Mouse (Mus musculus): ENCODE measurements around the gene Chrna1. TPM values are rescaled to one million over a fixed set of nuclear protein-coding genes. Genes with fewer than 3 reads are reported as not detected.

Chrna1 gene
- polyA plus RNA-seq, 1 experiment from 2014 or later, result 0.07 TPM

GRCm38 (mm10) chr2:73587109-73587506, 7.0 kb upstream of the Chrna1 start:
- H3K9me3 ChIP-seq (ENCODE audit: control insufficient read depth, low read depth, low read length), result no peaks in the 10 kb centered on the region
- 50% methylated on average over 4 of the region's 4 CpGs for WGBS
- H3K4me2 ChIP-seq (replicated peaks; ENCODE audit: low read depth, low read length), result no peak overlapping the region
- H3K9ac ChIP-seq (replicated peaks; ENCODE audit: low read depth, low read length), result no peak overlapping the region
- peaks cover 19% of the 10 kb centered on the region for H3K4me1 ChIP-seq (ENCODE audit: control insufficient read depth, insufficient read depth, low read length)
- no peak for ATAC-seq (ENCODE audit: insufficient number of reproducible peaks, insufficient read depth, low FRiP score, low read depth)
- no peak overlapping the region for H3K27ac ChIP-seq (ENCODE audit: low read length)
- no peak overlapping the region for H3K4me3 ChIP-seq (ENCODE audit: low read depth, low read length)
- no peaks in the 10 kb centered on the region for H3K27me3 ChIP-seq (ENCODE audit: control insufficient read depth, insufficient read depth, low read length)
- no peaks in the 10 kb centered on the region for H3K36me3 ChIP-seq (ENCODE audit: control insufficient read depth, insufficient read depth, low read length)

DNA sequence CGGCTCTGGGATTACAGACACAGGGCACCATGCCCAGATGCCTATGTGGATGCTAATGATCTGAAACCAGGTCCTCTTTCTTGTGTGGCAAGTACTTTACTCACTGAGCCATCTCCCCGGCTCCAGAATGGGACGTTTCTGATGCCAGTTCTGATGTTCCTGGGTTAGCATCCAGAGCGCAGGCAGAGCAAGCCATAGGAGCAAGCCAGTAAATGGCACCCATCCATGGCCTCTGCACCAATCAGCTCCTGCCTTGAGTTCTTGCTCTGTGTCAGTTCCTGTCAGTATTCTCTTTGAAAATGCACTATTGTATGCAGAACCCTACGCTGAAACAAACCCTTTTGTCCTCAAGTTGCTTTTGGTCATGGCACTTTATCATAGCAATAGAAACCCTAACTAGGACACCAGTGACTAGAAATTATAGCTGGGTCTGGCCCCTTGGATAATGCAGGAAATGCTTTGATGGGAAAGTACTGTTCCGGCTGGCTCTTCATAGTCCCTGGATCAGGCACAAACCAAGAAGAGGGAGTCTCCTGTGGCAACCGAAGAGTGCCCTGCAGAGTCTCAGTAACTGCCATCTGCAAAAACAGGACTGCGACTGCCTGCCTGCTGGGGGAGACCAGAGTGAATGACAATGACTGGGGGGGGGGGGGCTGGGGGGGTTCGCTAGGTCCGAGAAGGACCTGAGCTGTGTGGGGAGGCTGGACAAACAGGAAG, 6.4 kb upstream of the Chrna1 start:
- 61% methylated on average over 10 of the region's 10 CpGs for WGBS
- Histone ChIP-seq H3K4me2 (replicated peaks; ENCODE audit: low read depth, low read length) (no peak overlapping the region), H3K4me1 (ENCODE audit: control insufficient read depth, insufficient read depth, low read length) (peaks cover 17% of the 10 kb centered on the region; the same call in 1 of the 2 replicates), H3K9ac (replicated peaks; ENCODE audit: low read depth, low read length) (no peak overlapping the region), H3K9me3 (ENCODE audit: control insufficient read depth, low read depth, low read length) (no peaks in the 10 kb centered on the region), H3K27me3 (ENCODE audit: control insufficient read depth, insufficient read depth, low read length) (no peaks in the 10 kb centered on the region), H3K27ac (ENCODE audit: low read length) (no peak overlapping the region), H3K4me3 (ENCODE audit: low read depth, low read length) (no peak overlapping the region), H3K36me3 (ENCODE audit: control insufficient read depth, insufficient read depth, low read length) (no peaks in the 10 kb centered on the region)
- ATAC-seq (ENCODE audit: insufficient number of reproducible peaks, insufficient read depth, low FRiP score, low read depth), result no peak

GRCm38 (mm10) chr2:73585347-73585831, 5.3 kb upstream of the Chrna1 start:
- peak overlapping the region; percentile 51 for H3K4me2 ChIP-seq (replicated peaks; ENCODE audit: low read depth, low read length)
- WGBS, result 11% methylated on average over 12 of the region's 12 CpGs
- H3K9ac ChIP-seq (replicated peaks; ENCODE audit: low read depth, low read length), result peak overlapping the region; percentile 18; the same call in 1 of the 2 replicates
- H3K36me3 ChIP-seq (ENCODE audit: control insufficient read depth, insufficient read depth, low read length), result no peaks in the 10 kb centered on the region
- ATAC-seq (ENCODE audit: insufficient number of reproducible peaks, insufficient read depth, low FRiP score, low read depth), result peak; percentile 29; the same call in 1 of the 2 replicates
- no peaks in the 10 kb centered on the region for H3K9me3 ChIP-seq (ENCODE audit: control insufficient read depth, low read depth, low read length)
- H3K27me3 ChIP-seq (ENCODE audit: control insufficient read depth, insufficient read depth, low read length), result no peaks in the 10 kb centered on the region
- H3K4me1 ChIP-seq (ENCODE audit: control insufficient read depth, insufficient read depth, low read length), result peaks cover 12% of the 10 kb centered on the region; the same call in 1 of the 2 replicates
- peak overlapping the region; percentile 39 for H3K4me3 ChIP-seq (ENCODE audit: low read depth, low read length)
- H3K27ac ChIP-seq (ENCODE audit: low read length), result peak overlapping the region; percentile 49; the same call in 1 of the 2 replicates

- 1% methylated on average over 17 of the region's 18 CpGs for WGBS
- peak; percentile 80 for ATAC-seq (ENCODE audit: insufficient number of reproducible peaks, insufficient read depth, low FRiP score, low read depth)
- Histone ChIP-seq H3K9me3 (ENCODE audit: control insufficient read depth, low read depth, low read length) (no peaks in the 10 kb centered on the region), H3K27me3 (ENCODE audit: control insufficient read depth, insufficient read depth, low read length) (no peaks in the 10 kb centered on the region), H3K36me3 (ENCODE audit: control insufficient read depth, insufficient read depth, low read length) (no peaks in the 10 kb centered on the region), H3K27ac (ENCODE audit: low read length) (peak overlapping the region; percentile 49; the same call in 1 of the 2 replicates), H3K4me3 (ENCODE audit: low read depth, low read length) (peak overlapping the region; percentile 39), H3K4me2 (replicated peaks; ENCODE audit: low read depth, low read length) (peak overlapping the region; percentile 51), H3K9ac (replicated peaks; ENCODE audit: low read depth, low read length) (peak overlapping the region; percentile 18; the same call in 1 of the 2 replicates), H3K4me1 (ENCODE audit: control insufficient read depth, insufficient read depth, low read length) (peaks cover 10% of the 10 kb centered on the region; the same call in 1 of the 2 replicates)
Observed at GRCm38 (mm10) chr2:73584645-73585346, 4.7 kb upstream of the Chrna1 start.

- no peak overlapping the region for H3K4me2 ChIP-seq (replicated peaks; ENCODE audit: low read depth, low read length)
- no peaks in the 10 kb centered on the region for H3K36me3 ChIP-seq (ENCODE audit: control insufficient read depth, insufficient read depth, low read length)
- H3K4me1 ChIP-seq (ENCODE audit: control insufficient read depth, insufficient read depth, low read length), result no peaks in the 10 kb centered on the region; the same call in 1 of the 2 replicates
- H3K4me3 ChIP-seq (ENCODE audit: low read depth, low read length), result no peak overlapping the region
- no peak for ATAC-seq (ENCODE audit: insufficient number of reproducible peaks, insufficient read depth, low FRiP score, low read depth)
- H3K9me3 ChIP-seq (ENCODE audit: control insufficient read depth, low read depth, low read length), result no peaks in the 10 kb centered on the region
- H3K9ac ChIP-seq (replicated peaks; ENCODE audit: low read depth, low read length), result no peak overlapping the region
- no peak overlapping the region for H3K27ac ChIP-seq (ENCODE audit: low read length)
- H3K27me3 ChIP-seq (ENCODE audit: control insufficient read depth, insufficient read depth, low read length), result no peaks in the 10 kb centered on the region
- WGBS, result 87% methylated on average over 5 of the region's 5 CpGs
Observed at GRCm38 (mm10) chr2:73580720-73581119, 582 bp upstream of the Chrna1 start.

DNA sequence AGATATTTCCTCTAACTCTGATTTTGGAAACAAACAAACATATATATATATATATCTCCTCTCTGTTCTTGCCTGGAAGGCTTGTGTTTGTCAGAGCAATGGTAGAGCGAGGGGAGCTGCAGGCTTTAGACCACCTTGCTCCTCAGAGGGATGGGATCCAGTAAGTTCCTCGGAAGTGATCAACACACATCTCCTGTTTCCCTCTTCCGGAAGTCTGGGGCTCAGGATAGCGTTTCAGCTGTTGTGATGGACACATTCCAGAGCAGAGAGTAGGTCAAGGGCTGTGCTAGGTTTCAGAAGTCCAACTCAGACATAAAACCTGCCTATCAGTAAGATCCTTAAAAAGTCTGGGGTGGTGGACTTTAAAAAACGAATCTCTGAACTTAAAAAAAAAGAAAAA, 970 bp downstream of the Chrna1 start:
- no peak for ATAC-seq (ENCODE audit: insufficient number of reproducible peaks, insufficient read depth, low FRiP score, low read depth)
- WGBS, result 53% methylated on average over 5 of the region's 5 CpGs
- Histone ChIP-seq H3K9me3 (ENCODE audit: control insufficient read depth, low read depth, low read length) (no peaks in the 10 kb centered on the region), H3K9ac (replicated peaks; ENCODE audit: low read depth, low read length) (no peak overlapping the region), H3K4me3 (ENCODE audit: low read depth, low read length) (no peak overlapping the region), H3K4me2 (replicated peaks; ENCODE audit: low read depth, low read length) (no peak overlapping the region), H3K27me3 (ENCODE audit: control insufficient read depth, insufficient read depth, low read length) (no peaks in the 10 kb centered on the region), H3K36me3 (ENCODE audit: control insufficient read depth, insufficient read depth, low read length) (no peaks in the 10 kb centered on the region), H3K27ac (ENCODE audit: low read length) (no peak overlapping the region), H3K4me1 (ENCODE audit: control insufficient read depth, insufficient read depth, low read length) (no peaks in the 10 kb centered on the region)

DNA sequence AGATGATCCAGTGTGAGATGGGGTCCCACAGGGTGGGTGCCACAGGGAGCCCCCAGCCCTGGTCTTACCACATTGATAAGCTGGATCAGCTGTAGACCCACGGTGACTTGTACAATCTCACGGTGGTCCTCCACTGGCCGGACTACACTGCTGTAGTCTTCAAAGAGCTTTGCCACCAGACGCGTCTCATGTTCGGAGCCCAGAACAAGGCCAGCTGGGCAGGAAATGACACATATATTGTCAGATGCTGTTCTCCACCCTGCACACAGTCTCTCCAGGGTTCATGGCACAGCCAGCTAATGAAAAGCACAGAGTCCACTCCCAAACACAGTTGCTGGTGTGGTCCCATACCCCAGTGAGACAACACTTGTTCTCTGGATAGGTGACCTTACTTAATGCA, 5.7 kb downstream of the Chrna1 start:
- 79% methylated on average over 6 of the region's 6 CpGs for WGBS
- no peak overlapping the region for H3K9ac ChIP-seq (replicated peaks; ENCODE audit: low read depth, low read length)
- H3K27me3 ChIP-seq (ENCODE audit: control insufficient read depth, insufficient read depth, low read length), result no peaks in the 10 kb centered on the region
- H3K4me1 ChIP-seq (ENCODE audit: control insufficient read depth, insufficient read depth, low read length), result no peaks in the 10 kb centered on the region
- H3K4me2 ChIP-seq (replicated peaks; ENCODE audit: low read depth, low read length), result no peak overlapping the region
- H3K9me3 ChIP-seq (ENCODE audit: control insufficient read depth, low read depth, low read length), result no peaks in the 10 kb centered on the region
- no peak for ATAC-seq (ENCODE audit: insufficient number of reproducible peaks, insufficient read depth, low FRiP score, low read depth)
- no peak overlapping the region for H3K27ac ChIP-seq (ENCODE audit: low read length)
- H3K36me3 ChIP-seq (ENCODE audit: control insufficient read depth, insufficient read depth, low read length), result no peaks in the 10 kb centered on the region
- H3K4me3 ChIP-seq (ENCODE audit: low read depth, low read length), result no peak overlapping the region

GRCm38 (mm10) chr2:73573556-73573955, 6.6 kb downstream of the Chrna1 start:
- no peak overlapping the region for H3K9ac ChIP-seq (replicated peaks; ENCODE audit: low read depth, low read length)
- no peaks in the 10 kb centered on the region for H3K9me3 ChIP-seq (ENCODE audit: control insufficient read depth, low read depth, low read length)
- ATAC-seq (ENCODE audit: insufficient number of reproducible peaks, insufficient read depth, low FRiP score, low read depth), result no peak
- H3K4me3 ChIP-seq (ENCODE audit: low read depth, low read length), result no peak overlapping the region
- WGBS, result 88% methylated on average over 4 of the region's 4 CpGs
- no peaks in the 10 kb centered on the region for H3K36me3 ChIP-seq (ENCODE audit: control insufficient read depth, insufficient read depth, low read length)
- H3K4me1 ChIP-seq (ENCODE audit: control insufficient read depth, insufficient read depth, low read length), result no peaks in the 10 kb centered on the region
- no peaks in the 10 kb centered on the region for H3K27me3 ChIP-seq (ENCODE audit: control insufficient read depth, insufficient read depth, low read length)
- H3K4me2 ChIP-seq (replicated peaks; ENCODE audit: low read depth, low read length), result no peak overlapping the region
- no peak overlapping the region for H3K27ac ChIP-seq (ENCODE audit: low read length)

Data from stomach, embryonic 14.5 days (tissue).